Mouse (Mus musculus) CH12.LX (cell line): Measurements from ENCODE around the gene Gsta1. TPM values are rescaled to one million over a fixed set of nuclear protein-coding genes. Genes with fewer than 3 reads are reported as not detected.

Experiments
- DNase-seq: peaks from one replicate; pipeline ENCODE4 v3.0.0-alpha.2; 2013; ENCODE audit errors: extremely low read depth
- H3K27ac ChIP-seq: 2 replicates; pipeline ENCODE4 v1.5.1; 2012; ENCODE audit warnings: low read depth, mild to moderate bottlenecking, control low read depth, moderate library complexity; ENCODE audit not compliant: insufficient read depth
- H3K27me3 ChIP-seq: replicated peaks from 2 replicates; pipeline ENCODE3; 2012; ENCODE audit warnings: inconsistent platforms
- H3K36me3 ChIP-seq, 2 experiments: replicated peaks in 1 of 2; 2 replicates each; pipeline versions ENCODE3 to v1.6.1; 2012; ENCODE audit warnings: inconsistent platforms in 1 of 2, low read length in 1 of 2, mild to moderate bottlenecking in 1 of 2, mixed read lengths in 1 of 2, moderate library complexity in 1 of 2; ENCODE audit not compliant: control insufficient read depth in 1 of 2, insufficient read depth in 1 of 2
- H3K4me1 ChIP-seq, 2 experiments: 2 replicates each; pipeline ENCODE4 v1.6.1; 2012; ENCODE audit warnings: inconsistent platforms in 1 of 2, moderate library complexity in 1 of 2; ENCODE audit not compliant: insufficient read depth in 2 of 2, control insufficient read depth in 1 of 2
- H3K4me2 ChIP-seq: 2 replicates; pipeline ENCODE4 v1.6.1; 2012; ENCODE audit warnings: low read depth, mild to moderate bottlenecking, control low read depth; ENCODE audit not compliant: poor library complexity, insufficient read depth, severe bottlenecking
- H3K4me3 ChIP-seq, 3 experiments: fragments of 150-350 bp in 1 of 3; sonication (generic) in 1 of 3; replicated peaks in 1 of 3; 2 replicates each; pipeline versions ENCODE3 to v1.5.1; 2011 to 2012; ENCODE audit warnings: low read depth in 2 of 3, low read length in 2 of 3, mild to moderate bottlenecking in 2 of 3, moderate library complexity in 2 of 3, control low read depth in 1 of 3, improper control_type of control experiment in 1 of 3, inconsistent platforms in 1 of 3, mixed read lengths in 1 of 3; ENCODE audit not compliant: poor library complexity in 1 of 3
- H3K79me2 ChIP-seq: replicated peaks from 2 replicates; pipeline ENCODE4 v1.6.1; 2012; ENCODE audit warnings: mild to moderate bottlenecking, moderate library complexity; ENCODE audit not compliant: control insufficient read depth, poor library complexity, insufficient read depth, severe bottlenecking; ENCODE audit errors: extremely low read depth
- H3K9ac ChIP-seq: 2 replicates; pipeline ENCODE4 v1.6.1; 2012; ENCODE audit warnings: low read depth, mild to moderate bottlenecking, control low read depth, moderate library complexity; ENCODE audit not compliant: insufficient read depth
- H3K9me3 ChIP-seq: replicated peaks from 2 replicates; pipeline ENCODE3; 2012; ENCODE audit warnings: low read length, inconsistent platforms, mixed read lengths
- CHD1 ChIP-seq: IDR thresholded peaks from 2 replicates; pipeline ENCODE4 v1.6.1; 2012; ENCODE audit warnings: low read depth, low read length, improper control_type of control experiment, inconsistent platforms
- CHD2 ChIP-seq: IDR thresholded peaks from 2 replicates; pipeline ENCODE4 v1.6.1; 2011; ENCODE audit warnings: low read length, improper control_type of control experiment
- ELF1 ChIP-seq: IDR thresholded peaks from 2 replicates; pipeline ENCODE4 v1.6.1; 2014; ENCODE audit warnings: low read depth, mild to moderate bottlenecking, inconsistent platforms, low read length, improper control_type of control experiment
- EP300 ChIP-seq: IDR thresholded peaks from 2 replicates; pipeline ENCODE4 v1.6.1; 2011; ENCODE audit warnings: low read length, improper control_type of control experiment
- ETS1 ChIP-seq: conservative IDR thresholded peaks from 2 replicates; pipeline ENCODE4 v1.6.1; 2012; ENCODE audit warnings: low read depth, mild to moderate bottlenecking, inconsistent platforms, low read length, improper control_type of control experiment, moderate library complexity
- HCFC1 ChIP-seq: IDR thresholded peaks from 2 replicates; pipeline ENCODE4 v1.6.1; 2012; ENCODE audit warnings: low read depth, mild to moderate bottlenecking, inconsistent platforms, low read length, improper control_type of control experiment
- IRF4 ChIP-seq: IDR thresholded peaks from 2 replicates; pipeline ENCODE4 v1.6.1; 2014; ENCODE audit warnings: low read depth, mild to moderate bottlenecking, inconsistent platforms, low read length, improper control_type of control experiment
- MAFK ChIP-seq: IDR thresholded peaks from 2 replicates; pipeline ENCODE4 v1.6.1; 2011; ENCODE audit warnings: low read length, improper control_type of control experiment; ENCODE audit not compliant: insufficient replicate concordance
- MAX ChIP-seq: IDR thresholded peaks from 2 replicates; pipeline ENCODE4 v1.6.1; 2011; ENCODE audit warnings: low read length, improper control_type of control experiment
- MXI1 ChIP-seq: IDR thresholded peaks from 2 replicates; pipeline ENCODE4 v1.6.1; 2011; ENCODE audit warnings: mild to moderate bottlenecking, low read depth, low read length, improper control_type of control experiment
- RCOR1 ChIP-seq: conservative IDR thresholded peaks from 2 replicates; pipeline ENCODE4 v1.6.1; 2012; ENCODE audit warnings: low read depth, mild to moderate bottlenecking, inconsistent platforms, low read length, improper control_type of control experiment
- SIN3A ChIP-seq: IDR thresholded peaks from 2 replicates; pipeline ENCODE4 v1.6.1; 2012; ENCODE audit warnings: low read length, improper control_type of control experiment, inconsistent platforms
- TBP ChIP-seq: conservative IDR thresholded peaks from 2 replicates; pipeline ENCODE4 v1.6.1; 2011; ENCODE audit warnings: low read depth, low read length, improper control_type of control experiment
- UBTF ChIP-seq: IDR thresholded peaks from 2 replicates; pipeline ENCODE4 v1.6.1; 2012; ENCODE audit warnings: low read depth, mild to moderate bottlenecking, inconsistent platforms, low read length, improper control_type of control experiment, moderate library complexity
- USF1 ChIP-seq: IDR thresholded peaks from 2 replicates; pipeline ENCODE4 v1.6.1; 2014; ENCODE audit warnings: low read depth, mild to moderate bottlenecking, inconsistent platforms, low read length, improper control_type of control experiment
- USF2 ChIP-seq: conservative IDR thresholded peaks from 2 replicates; pipeline ENCODE4 v1.6.1; 2011; ENCODE audit warnings: low read depth, low read length, improper control_type of control experiment
- ZC3H11A ChIP-seq: IDR thresholded peaks from 2 replicates; pipeline ENCODE4 v1.6.1; 2012; ENCODE audit warnings: low read depth, mild to moderate bottlenecking, inconsistent platforms, low read length, improper control_type of control experiment
- ZMIZ1 ChIP-seq: IDR thresholded peaks from 2 replicates; pipeline ENCODE4 v1.6.1; 2012; ENCODE audit warnings: low read depth, mild to moderate bottlenecking, inconsistent platforms, low read length, improper control_type of control experiment
- dilution Hi-C: fragments of 300-500 bp; cut with MboI; formaldehyde crosslinking; loops from 2 replicates; pipeline ENCODE4 v1.14.3; 2020; ENCODE audit warnings: low sequenced_read_pairs; ENCODE audit not compliant: extremely low pct_unique_long_range_greater_than_20kb, extremely low pct_ligation_motif_present
- in situ Hi-C: fragments of 300-500 bp; cut with MboI; formaldehyde crosslinking; loops from 3 replicates; pipeline ENCODE4 v1.14.3; 2019; ENCODE audit warnings: low sequenced_read_pairs, low pct_ligation_motif_present, low pct_unique_long_range_greater_than_20kb, mixed read lengths
- polyA plus RNA-seq: library from polyadenylated mRNA; unstranded; fragments of >175 nt; gene quantifications from 2 replicates; pipeline ENCODE4 v1.2.1, GENCODE M21; 2012; ENCODE audit warnings: low read depth; ENCODE audit not compliant: insufficient read length
- total RNA-seq, 2 experiments: library from RNA; depleted of rRNA; stranded (reverse); fragments of 300-350 nt in 1 of 2; fragments of >200 nt in 1 of 2; gene quantifications; 2 replicates each; pipeline ENCODE4 v1.2.3; 2012 to 2014

The Gsta1 gene
- total and polyA plus RNA-seq, 3 experiments = not detected

GRCm38 (mm10) chr9:78224418-78224817 is 6.0 kb upstream of the Gsta1 start:
- Histone ChIP-seq H3K27me3 (no peaks in the 10 kb centered on the region), H3K4me3 (no peak overlapping the region), H3K9me3 (no peaks in the 10 kb centered on the region), H3K4me2 (no peak overlapping the region), H3K4me1 (peaks cover 0 to 16% of the 10 kb centered on the region in 2 experiments; a peak in 2 of 4 replicates), H3K79me2 (no peaks in the 10 kb centered on the region), H3K9ac (no peak overlapping the region), H3K27ac (no peak overlapping the region), H3K36me3 (no peaks in the 10 kb centered on the region)
- TF ChIP-seq RCOR1 (no peak), CHD2 (no peak), ETS1 (no peak), ELF1 (no peak), MAFK (no peak), MAX (no peak), ZMIZ1 (no peak), UBTF (no peak), TBP (no peak), EP300 (no peak), SIN3A (no peak), ZC3H11A (no peak)
- in situ Hi-C loops (no loop called here), dilution Hi-C loops (no loop called here)
- DNase-seq = no peak

DNA sequence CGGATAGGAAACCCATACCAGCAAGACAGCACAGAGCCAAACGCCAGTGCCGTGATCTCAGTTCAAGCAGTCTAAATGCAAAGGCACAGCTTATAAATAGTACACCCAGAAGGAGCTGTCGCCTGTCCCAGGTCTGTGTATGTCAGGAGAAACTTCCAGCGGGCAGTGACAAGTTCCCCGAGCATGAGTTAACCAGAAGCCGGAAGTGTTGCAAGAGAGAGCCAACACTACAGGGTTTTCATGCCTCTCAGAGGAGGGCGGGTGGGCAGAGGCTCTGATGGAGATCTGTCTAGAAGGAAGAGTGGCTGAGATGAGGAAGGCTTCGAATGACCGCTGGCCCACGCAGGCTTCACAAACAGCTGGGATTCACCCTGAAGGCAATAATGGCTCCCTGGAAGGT is 5.2 kb upstream of the Gsta1 start:
- no peaks in the 10 kb centered on the region for H3K27me3 ChIP-seq
- dilution Hi-C loops = no loop called here
- H3K9me3 ChIP-seq = no peaks in the 10 kb centered on the region
- peaks cover 0 to 17% of the 10 kb centered on the region in 2 experiments; a peak in 2 of 4 replicates for H3K4me1 ChIP-seq
- no peak for DNase-seq
- no peak overlapping the region for H3K27ac ChIP-seq
- no peak overlapping the region for H3K4me3 ChIP-seq
- TF ChIP-seq IRF4 (no peak), USF2 (no peak), ELF1 (no peak), HCFC1 (no peak), CHD1 (no peak), TBP (no peak), USF1 (no peak), MAX (no peak), SIN3A (no peak), ETS1 (no peak), MXI1 (no peak)
- TF ChIP-seq, all 38 proteins: peak for 0
- in situ Hi-C loops = no loop called here
- no peak overlapping the region for H3K4me2 ChIP-seq
- no peaks in the 10 kb centered on the region for H3K79me2 ChIP-seq
- no peaks in the 10 kb centered on the region for H3K36me3 ChIP-seq
- H3K9ac ChIP-seq = no peak overlapping the region
